Mouse (Mus musculus): ENCODE results near the gene Gabbr2.
A peak's percentile ranks its signal among the peaks of the same experiment; 100 is the strongest.

Gene Gabbr2

DNA sequence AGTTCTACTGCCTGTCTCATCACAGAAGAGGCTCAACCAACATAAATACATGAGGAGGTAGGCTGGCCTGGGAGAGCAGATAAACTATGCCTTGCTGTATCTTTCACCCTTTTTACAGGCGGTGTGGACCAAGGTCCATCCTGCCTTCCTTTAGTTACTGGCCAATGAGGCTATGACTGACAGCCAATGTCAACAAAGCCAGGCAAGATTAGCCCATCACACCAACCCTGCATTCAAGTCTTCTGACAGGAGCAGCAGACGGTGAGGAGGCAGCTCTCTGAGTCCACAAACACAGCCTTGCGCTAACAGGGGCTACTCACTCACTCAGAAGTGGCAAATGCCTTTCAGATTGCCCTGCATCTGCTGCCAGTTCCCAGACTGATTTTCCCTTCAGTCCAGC is 3.4 kb downstream of the Gabbr2 start:
- DNase-seq = no peak

DNA sequence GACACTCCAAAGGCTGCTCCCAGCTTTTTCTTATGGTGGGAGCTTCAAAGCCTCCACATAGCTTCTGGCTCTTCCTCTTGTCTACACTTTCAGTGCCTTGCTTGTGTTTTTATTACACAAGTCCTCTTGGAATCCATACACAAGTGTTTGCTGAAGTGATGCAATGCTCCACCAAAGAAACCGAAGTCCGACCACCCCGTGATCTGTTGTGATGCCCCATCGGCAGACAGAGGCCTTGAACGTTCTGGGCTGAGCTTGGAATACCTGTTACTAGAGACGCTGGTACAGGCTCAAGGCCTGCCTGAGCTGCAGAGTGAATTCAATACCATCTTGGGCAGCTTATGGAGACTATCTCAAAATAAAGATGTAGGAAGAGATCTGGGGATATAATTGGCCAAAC is 3.9 kb downstream of the Gabbr2 start:
- DNase-seq = no peak

DNA sequence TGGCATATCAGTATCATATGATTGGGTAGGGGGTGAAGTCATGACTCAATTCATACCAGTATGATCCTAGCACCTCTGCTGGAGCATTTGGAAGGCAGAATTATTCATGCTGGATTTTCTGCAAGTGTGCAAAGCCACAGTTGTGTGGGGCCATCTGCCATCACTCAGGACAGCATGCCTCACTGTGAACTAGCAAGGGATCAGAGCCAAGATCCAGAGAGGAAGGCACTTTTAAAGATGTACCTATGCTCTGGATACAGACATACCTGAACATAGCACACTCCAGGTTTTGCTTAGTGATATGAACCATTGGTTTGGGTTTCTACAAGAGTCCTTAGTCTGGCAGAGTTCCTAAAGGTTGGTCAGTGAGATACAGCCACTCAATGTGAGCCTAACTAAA is 5.6 kb downstream of the Gabbr2 start:
- DNase-seq = peak; percentile 59 to 66

DNA sequence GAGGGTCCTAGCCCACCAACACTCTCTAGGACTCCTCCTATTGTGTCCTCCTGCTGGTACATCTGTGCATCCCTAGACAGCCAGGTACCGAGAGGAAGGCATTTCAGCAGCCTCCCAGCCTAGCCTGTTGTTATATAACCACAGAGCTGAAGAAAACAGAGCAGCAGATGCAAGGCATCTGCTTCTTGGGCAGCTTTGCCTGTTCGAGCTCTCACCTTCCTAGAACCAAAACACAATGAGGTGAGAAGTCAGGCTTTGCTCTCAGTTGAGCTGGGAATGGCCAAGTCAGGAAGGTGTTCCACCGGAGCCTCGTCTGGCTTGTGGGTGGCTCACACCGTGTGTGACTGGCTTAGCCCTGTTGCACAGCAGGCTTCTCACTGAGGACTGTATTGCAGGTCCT is 8.8 kb downstream of the Gabbr2 start:
- no peak for DNase-seq

DNA sequence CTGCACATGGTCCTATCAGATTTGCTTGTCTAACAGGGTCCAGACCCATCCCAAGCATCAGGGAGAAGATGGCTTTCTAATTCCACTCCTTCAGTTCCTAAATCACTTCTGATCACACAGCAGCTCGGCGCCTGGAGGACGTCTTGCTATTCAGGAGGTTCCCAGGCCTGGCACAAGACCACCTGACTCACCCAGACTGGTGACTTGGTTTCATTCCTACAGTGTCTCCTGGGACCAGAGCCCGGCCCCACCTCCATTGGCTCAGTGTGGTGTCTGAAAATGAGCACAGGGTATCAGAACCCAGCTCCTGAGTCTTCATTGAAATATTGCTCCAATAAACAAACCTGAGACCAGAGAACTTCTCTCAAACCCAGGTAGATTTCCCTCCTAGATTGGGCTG is 9.6 kb downstream of the Gabbr2 start:
- no peak for DNase-seq

DNA sequence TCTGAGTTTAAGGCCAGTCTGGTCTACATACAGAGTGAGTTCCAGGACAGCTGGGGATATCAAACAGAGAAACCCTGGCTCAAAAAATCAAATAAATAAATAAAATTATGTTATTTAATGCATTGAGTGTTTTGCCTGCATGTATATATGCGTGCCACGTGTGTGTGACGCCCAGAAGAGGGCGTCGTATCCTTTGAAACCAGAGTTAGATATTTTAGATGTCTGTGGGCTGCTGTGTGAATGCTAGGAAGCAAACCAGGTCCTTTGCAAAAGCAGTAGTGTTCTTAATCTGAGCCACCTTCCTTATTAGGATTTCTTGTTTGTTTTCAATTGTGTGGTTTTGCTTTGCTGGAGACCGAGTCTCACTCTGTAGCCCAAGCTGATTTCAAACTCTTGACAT is 13.3 kb downstream of the Gabbr2 start:
- no peak for DNase-seq

DNA sequence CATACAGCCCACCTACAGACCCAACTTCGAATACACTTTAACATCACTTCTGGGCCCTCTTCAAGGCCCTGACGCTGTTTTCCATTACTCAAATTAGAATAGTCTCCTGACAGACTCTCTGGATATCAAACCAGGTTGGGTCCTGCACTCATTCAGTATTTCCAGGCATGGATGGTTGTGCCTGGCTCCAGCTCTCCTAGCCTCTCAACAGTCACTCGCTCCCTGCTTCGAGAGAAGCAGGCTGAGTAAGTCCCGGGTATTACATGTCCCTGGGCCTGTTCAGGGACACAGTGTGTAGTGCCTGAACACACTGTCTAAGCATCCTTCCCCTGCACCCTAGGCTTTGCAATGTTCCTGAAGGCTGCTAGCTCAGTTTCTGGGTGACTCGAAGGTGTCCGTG is 14.5 kb downstream of the Gabbr2 start:
- no peak for DNase-seq

DNA sequence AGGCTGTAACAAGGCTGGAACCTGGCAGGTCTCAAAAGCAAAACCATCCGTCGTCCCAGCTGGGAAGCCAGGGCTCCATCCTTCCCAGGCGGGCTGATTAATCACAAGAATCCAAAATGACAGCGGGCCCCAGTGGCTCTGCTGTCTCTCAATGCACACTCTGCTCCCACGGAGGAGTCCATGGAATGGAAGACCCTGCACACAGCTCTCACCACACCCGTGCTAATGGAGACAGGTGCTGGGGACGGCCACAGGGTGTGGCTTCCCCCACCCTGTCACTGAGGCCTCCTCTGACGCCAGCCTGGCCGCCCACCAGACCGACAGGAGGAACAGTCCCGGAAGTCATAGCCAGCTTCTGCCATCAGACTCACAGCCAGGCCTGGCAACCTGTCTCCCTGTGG is 15.0 kb downstream of the Gabbr2 start:
- DNase-seq = peak; percentile 79 to 84

DNA sequence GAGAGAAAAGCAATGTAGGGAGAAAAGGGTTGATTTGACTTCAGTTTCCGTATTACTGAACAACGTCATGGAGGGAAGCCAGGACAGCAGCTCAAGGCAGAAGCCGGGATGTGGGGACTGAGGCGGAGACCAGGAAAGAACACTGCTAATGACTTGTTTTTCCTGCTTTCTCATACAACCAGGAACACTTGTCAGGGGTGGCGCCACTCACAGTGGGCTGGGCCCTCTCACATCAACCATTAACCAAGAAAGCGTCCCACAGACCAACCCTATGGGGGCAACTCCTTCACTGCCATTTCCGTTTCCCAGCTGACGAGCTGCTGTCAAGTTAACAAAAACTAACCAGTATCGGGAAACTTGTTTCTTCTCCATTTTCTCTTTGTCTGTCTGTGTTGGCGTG is 18.4 kb downstream of the Gabbr2 start:
- no peak for DNase-seq

DNA sequence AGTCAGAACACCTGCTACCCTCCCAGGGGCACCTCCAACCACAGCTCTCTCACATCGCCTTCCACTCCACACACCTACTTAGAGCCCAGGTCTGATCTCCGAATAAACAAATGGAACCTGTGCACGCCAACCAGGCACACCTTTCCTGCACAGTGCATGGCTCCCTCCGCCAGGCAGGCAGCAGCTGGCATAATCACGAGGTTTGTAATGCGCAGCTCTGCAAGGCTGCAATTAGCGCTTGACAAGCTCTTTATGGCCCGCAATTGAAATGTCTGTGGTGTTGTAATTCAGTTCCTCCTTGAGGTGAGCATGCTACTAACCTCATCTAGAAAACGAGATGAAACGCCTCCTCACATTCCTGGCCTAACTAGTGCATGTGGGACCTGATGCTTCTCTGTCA is 23.7 kb downstream of the Gabbr2 start:
- DNase-seq = no peak

DNA sequence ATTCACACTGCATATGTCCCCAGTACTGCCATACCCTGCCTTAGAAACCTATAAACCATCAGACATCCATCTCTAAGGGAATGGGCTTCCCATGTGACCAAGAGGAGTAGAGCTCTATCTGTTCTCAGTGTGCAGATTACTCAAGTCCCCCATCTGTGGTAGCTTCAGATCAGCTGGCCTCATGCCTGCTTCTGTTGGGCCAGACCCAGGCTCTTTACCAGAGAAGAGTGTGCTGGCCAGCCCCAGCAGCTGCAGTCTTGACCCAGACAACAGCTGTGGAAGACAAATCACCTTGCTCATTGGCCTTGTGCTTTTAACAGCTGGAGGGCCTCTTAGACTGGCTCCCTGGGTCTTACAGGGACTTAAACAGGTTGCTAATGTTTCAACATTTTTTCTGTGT is 25.1 kb downstream of the Gabbr2 start:
- no peak for DNase-seq

DNA sequence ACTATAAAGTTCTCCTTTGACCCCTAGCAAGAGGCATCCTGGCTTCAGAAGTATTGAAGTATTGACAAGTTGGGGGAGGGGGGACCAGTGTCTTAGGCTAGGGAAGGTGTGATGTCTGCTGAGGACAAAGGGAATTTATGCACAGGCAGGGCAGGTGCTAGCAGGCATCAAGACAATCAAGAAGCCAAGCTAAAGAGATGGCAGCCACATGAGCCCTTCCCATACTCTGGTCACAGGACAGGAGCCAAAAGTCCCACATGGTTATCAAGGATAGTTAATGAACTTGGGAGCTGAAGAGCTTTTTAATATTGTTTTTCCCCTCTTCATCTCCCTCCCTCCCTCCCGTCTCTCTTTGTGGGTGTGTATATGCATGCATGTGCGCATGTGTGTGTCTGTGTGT is 30.3 kb downstream of the Gabbr2 start:
- no peak for DNase-seq

DNA sequence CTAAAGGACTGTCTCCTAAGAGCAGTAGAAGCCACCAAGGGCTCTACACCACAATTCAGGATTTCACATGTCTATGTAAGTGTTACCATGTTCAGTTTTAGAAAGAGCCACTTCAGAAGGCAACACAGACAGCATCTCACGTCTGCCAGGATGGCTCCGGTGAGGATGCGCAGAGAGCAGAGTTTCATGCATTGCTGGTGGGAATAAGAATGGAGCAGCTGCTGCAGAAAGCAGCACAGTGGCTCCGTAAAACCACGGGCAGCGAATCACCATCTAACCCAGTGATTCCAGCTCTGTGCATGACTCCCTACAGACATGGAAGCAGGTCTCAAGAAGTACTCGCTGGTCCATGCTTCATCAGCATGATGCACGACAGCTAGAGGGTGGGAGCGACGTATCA is 31.5 kb downstream of the Gabbr2 start:
- no peak for DNase-seq

DNA sequence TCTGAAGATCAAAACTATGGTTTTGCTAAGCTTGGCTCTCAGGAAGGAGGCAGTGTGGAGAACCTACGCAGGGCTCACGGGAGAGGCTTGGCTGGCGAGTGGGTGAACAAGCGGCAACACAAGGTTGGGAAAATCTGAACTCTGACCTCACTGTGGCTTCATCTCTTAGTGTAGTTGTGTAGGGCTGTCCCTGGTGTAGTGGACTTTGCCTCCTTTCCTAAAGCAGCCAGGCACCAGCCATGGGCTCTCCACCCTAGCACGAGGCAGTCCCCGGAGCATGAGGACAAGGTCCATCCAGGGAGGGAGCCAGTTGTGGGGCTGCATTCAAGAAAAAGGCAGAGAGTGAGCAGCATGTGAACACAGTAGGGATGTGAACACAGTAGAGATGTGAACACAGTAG is 31.9 kb downstream of the Gabbr2 start:
- DNase-seq = no peak

DNA sequence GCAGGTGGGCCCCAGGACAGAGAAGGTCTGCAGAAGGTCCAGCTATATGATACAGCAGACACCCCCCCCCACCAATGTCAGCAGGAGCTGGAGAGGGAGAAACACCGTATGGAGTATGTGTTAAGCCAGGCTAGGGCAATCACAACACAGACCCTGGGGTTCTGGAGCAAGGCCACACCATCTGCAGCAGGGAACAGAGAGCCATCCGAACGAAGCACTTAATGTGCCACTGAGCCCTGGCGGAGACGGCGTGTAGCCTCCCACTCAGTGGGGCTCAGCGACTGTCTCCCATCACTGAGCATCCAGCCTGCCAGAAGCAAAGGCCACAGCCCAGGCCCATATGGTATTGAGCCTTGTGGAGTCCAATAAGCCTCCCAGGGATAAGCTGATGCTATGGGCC is 33.7 kb downstream of the Gabbr2 start:
- DNase-seq = peak; percentile 89 to 90

DNA sequence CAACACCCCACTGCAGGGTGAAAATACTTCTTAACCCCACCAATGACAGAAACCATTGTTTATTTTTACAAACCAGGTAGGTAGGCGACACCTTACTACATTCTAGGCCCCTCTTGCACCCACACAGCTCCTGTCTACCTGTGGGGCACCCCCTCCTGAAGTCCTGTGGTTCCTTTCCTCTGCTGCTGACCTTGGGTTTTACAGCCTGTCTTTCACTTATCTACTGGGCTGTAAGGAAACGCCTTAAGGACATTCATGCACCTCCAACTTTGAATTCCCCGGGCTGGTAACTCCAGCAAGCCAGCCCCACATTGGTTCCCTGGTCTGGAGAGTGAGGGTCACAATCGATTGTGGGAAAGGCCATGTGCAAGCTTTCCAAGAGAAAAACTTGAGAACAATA is 34.7 kb downstream of the Gabbr2 start:
- DNase-seq = no peak

DNA sequence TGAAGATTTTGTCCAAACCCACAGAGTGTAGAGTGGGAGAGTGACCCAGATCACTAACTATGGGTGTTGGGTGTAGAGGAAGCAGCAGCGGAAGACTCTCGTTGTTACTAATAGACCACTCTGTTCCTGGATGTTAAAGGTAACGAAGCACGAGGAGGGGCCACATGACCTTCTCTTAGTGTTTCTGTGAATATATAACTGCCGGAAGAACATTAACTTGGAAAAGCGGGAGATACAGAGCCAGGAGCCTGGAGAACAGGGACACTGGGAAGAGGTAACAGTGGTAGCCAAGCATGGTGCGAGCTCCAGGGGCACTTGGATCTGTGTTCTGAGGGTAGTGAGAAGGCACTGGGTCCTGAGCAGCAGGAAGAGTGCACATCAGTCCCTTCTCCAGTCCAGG is 38.7 kb downstream of the Gabbr2 start:
- DNase-seq = no peak

DNA sequence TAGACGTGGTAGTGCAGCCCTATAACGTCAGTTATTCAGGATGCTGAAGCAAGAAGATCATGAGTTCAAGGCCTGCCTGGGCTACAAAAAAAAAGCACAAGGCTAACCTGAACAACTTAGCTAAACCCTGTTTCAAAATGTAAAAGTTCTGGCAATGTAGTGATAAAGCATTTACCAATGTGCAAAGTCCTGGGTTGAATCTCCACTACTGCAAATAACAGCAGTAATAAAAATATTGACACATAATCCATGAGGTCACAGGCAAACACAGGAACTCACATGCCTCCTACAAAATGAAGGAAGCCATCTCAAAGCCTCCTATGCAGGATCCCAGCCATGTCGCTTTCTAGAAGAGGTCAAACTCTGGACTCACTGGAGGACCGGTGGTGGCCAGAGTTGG is 39.1 kb downstream of the Gabbr2 start:
- no peak for DNase-seq

DNA sequence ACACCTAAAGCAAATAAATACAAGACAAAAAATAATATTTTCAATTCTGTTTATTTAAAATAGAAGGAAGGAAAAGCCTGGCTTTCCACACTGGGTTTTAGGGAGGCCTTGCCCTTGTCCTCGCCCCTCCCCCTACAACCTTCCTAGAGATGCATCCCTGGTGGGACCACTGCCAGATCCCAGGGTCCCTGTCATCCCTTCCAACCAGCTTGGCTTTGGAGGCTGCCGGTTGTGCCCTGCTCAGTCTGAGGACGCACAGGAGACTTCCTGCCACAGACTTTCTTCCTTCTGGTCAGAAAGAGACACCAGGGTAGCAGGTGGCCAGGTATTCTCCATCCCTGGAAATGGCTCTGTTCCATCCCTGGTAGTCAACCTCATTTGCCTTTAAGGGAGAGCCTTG is 57.4 kb downstream of the Gabbr2 start:
- DNase-seq = peak; percentile 58 to 69

DNA sequence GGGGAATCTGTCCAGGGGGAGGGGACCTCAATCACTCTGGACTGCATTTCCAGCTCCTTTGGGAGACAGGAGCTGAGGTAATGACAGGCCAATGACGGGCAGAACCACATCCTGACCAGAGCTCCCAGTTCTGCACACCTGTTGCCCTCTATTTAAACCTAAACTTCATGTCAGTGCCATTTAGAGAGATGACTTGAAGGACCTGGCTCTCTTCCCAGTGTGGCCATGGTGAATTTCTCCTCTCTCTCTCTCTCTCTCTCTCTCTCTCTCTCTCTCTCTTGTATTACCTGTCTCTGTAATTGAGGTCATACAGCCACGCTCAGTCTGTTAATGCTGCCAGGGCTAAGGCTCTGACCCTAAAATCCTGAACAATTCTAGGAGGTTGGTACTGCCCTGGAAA is 58.1 kb downstream of the Gabbr2 start:
- no peak for DNase-seq

DNA sequence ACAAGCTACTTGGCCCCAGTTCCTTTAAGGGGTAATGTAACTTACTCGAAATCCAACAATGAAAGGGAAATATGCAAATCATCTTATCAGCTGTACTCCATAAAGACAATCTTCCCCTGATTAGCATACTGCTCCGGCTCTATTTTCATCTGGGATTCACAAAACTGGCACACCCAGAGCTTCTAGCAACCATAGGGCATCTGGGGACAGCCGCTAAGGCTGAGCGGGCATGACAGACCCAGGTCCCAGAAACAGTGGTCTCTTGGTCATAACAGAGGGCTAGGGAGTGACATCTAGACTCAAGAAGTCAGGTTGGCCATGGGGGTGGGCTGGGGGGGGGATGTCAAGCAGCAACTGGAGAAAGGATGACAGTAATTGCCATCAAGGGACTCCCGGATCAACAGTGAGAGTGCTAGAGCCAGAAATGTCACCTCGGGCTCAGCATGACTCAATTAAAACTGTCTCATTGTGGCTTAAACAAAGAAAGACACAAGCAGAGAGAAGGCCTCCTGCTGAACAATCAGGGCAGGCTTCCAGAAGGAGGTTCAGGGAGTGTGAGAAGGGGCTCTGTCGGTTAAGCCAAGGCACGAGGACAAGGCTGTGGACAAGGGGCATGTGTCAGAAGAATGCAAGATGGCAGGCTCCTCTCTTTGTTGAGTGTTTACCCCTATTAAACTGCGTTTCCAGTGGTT is 59.8 kb downstream of the Gabbr2 start:
- DNase-seq = no peak

DNA sequence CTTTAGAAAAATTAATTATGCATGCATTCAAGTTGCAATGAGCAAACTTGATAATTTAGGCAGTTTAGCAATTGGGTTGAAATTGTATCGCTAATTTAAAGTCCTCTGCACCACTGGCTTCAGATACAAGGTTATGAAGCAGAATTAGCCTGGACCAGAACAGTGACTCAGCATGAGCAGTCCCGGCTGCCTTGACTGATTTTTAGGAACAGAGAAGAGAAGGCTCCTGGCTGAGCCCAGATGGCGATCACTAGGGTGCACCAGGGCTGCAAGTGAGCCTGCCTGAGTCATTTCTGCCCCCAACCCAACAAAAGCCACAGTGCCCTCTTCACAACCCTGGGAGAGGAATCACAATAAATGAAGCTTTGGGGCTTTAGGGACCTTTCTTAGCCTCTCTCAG is 63.6 kb downstream of the Gabbr2 start:
- no peak for DNase-seq

DNA sequence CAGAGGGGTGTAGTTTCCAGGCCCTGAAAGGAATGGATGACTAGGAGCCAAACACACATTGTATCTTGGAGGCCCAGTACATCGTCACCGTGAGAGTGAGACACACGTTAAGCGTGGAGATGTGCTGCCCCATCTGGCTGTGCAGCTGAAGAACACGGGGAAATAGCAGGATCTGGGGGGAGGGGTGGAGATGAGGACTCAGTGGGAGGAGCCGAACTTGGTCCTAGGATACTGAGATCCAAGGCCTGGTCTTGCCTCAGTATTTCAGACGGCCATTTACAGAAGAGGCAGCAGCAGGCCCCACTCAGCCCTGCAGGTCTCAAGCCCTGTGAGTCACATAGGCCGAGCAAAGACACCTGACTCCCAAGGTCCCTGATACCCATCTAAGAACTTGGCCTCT is 72.5 kb downstream of the Gabbr2 start:
- no peak for DNase-seq

DNA sequence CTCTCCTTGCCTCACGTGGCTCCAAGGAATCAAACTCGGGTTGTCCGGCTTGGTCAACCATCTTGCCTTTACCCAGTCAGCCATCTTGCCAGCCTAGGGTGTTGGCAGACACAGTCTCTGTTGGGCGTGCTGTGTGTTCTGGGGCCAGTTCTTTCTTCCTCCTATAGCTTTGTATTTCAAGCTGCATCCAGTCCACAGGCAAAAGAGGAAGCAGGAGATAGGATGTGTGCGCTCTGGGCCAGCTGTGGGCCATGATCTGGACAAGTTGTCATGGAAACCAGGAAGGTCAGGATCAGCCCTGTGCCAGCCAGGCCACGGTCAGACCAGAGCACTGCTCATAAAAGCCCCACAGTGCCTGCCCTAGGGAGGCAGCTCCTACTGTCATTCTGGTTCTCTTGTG is 74.9 kb downstream of the Gabbr2 start:
- no peak for DNase-seq

DNA sequence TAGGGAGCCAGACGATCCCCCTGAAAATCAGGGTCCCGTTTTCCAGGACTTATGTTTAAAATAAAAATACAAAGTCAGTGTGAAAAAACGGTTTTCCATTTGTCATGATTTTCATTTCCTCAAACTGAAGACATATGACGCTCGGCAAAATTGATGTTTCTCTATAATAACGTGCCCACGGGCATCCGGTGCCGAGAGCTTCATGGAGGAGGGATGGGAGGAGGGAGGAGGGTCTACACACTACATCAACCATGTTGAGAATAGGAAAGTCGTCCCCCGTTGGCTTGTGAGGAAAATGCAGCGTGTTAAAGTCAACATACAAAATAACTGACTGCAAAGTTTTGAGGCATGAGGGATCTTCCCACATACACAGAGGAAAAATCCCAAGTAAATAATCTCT is 75.7 kb downstream of the Gabbr2 start:
- DNase-seq = no peak

DNA sequence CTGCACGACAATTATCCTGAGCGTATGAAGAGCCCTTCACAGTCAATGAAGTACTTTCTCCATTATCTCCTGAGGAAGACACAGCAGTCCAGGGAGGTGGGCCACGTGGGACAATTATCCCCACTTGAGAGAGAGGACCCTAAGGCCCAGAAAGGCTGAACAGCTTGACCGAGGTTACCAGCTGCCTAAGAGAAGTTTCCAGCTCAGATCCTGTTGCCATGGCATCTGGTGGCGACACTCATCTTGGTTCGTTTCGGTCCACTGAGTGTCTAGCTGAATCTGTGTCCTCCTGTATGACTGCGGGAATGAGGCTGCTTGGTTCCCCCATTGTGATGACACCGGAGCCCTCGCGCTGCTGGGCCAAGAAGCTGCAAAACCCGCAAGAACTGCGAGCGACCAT is 76.2 kb downstream of the Gabbr2 start:
- DNase-seq = no peak

All from cerebellum, postnatal 36 days (tissue).